Mouse (Mus musculus): Measurements from ENCODE around the gene Als2cr12. TPM values are rescaled to one million over a fixed set of nuclear protein-coding genes. Genes with fewer than 3 reads are reported as not detected.

The Als2cr12 gene
- under 1 TPM in 1 of 2 experiments, not detected in 1; 0.57 TPM for polyA plus RNA-seq (2017; shearing (Covaris generic))

DNA sequence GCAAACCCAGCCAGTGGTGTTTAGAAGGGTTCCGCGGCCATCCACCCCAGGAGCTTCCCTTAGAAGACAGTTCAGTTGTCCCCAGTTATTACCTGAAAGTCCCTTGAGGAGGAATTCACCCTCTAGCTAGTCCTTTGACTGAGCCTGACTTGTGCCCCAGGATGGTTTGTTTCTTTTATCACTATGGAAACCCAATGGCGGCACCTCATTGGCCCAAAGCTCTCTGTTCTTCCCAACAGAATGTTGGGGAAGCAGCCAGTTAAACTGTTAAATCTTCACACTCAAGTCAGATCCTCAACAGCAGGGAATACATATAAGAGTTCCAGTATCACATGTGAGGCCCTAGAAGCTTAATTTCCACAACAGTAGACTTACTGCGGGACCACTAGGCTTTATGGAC lies at the start of gene Als2cr12:
TSS of gene Als2cr12 (minus strand) at position 180 of the 400 bp plus-strand sequence.

DNA sequence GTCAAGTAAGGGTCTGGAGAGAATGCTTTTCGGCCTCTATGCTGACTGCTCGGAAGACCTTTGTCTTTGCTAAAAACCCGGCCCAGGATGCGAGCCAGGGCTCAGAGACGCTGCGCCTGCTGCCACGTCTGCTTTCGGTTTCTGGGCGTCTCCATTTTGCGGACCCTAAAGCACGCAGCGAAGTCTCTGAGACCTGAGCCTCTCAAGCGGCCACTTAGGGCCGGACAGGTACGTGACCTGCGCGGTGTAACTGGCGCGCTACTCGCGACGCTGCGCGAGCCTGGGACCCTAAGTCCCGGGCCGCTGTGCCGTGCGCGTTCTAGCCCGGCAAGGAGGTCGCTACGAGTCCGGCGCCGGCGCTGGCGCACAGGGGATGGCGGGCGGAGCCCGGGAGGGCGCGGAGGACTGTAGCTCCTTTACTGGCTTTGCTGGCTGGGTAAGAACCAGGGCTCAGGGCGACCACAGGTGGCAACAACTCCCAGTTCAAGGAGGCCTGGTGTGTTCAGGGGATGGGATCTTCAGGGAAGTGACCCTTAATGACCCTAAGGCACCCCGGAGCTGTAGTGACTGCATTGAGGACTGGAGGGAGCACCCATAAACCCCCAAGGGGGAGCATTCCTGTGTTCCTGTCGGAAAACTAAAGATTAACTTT lies 15.7 kb upstream of the Als2cr12 start, which contains the start of gene Cflar:
TSS of gene Cflar (plus strand) at position 144 of the 652 bp plus-strand sequence.

Other genes starting within 250 kb of the Als2cr12 start
- 10 to 100 TPM; 15.0 to 37.5 TPM for gene Orc2, start 190.9 kb downstream of the Als2cr12 start, polyA plus RNA-seq (2017; shearing (Covaris generic))
- gene Fam126b, start 109.7 kb downstream of the Als2cr12 start, polyA plus RNA-seq (2017; shearing (Covaris generic)), result 1 to 10 TPM; 6.8 to 9.0 TPM
- gene Ndufb3, start 109.6 kb downstream of the Als2cr12 start, polyA plus RNA-seq (2017; shearing (Covaris generic)), result 100 to 1,000 TPM; 126 to 149 TPM
- 100 to 1,000 TPM; 110 to 152 TPM for gene Cflar, start 15.5 kb upstream of the Als2cr12 start, polyA plus RNA-seq (2017; shearing (Covaris generic))
- gene Casp8, start 99.4 kb upstream of the Als2cr12 start, polyA plus RNA-seq (2017; shearing (Covaris generic)), result 100 to 1,000 TPM; 232 to 243 TPM